Mouse (Mus musculus) liver, embryonic 12.5 days (tissue): ENCODE data around the gene Hcfc2. TPM values are rescaled to one million over a fixed set of nuclear protein-coding genes. Genes with fewer than 3 reads are reported as not detected.

ENCODE experiments used
- ATAC-seq: fragments of 200-750 bp; cut with Nextera tagmentation; 2 replicates; pipeline ENCODE4 v1.8.0; 2017; ENCODE audit warnings: moderate number of reproducible peaks, mild to moderate bottlenecking, moderate library complexity
- H3K27ac ChIP-seq: fragments of 300-500 bp; sonication (generic); 2 replicates; pipeline ENCODE4 v1.5.1; 2016; ENCODE audit warnings: mild to moderate bottlenecking
- H3K27me3 ChIP-seq: fragments of 300-500 bp; sonication (generic); replicated peaks from 2 replicates; pipeline ENCODE4 v1.6.1; 2016; ENCODE audit warnings: mild to moderate bottlenecking, moderate library complexity
- H3K36me3 ChIP-seq: fragments of 300-500 bp; sonication (generic); 2 replicates; pipeline ENCODE4 v1.6.1; 2016; ENCODE audit warnings: mild to moderate bottlenecking, moderate library complexity
- H3K4me1 ChIP-seq: fragments of 300-500 bp; sonication (generic); 2 replicates; pipeline ENCODE4 v1.6.1; 2016
- H3K4me2 ChIP-seq: fragments of 300-500 bp; sonication (generic); 2 replicates; pipeline ENCODE4 v1.6.1; 2016; ENCODE audit warnings: mild to moderate bottlenecking, moderate library complexity
- H3K4me3 ChIP-seq: fragments of 300-500 bp; sonication (generic); 2 replicates; pipeline ENCODE4 v1.5.1; 2016; ENCODE audit warnings: mild to moderate bottlenecking, moderate library complexity
- H3K9ac ChIP-seq: fragments of 300-500 bp; sonication (generic); 2 replicates; pipeline ENCODE4 v1.6.1; 2016; ENCODE audit warnings: mild to moderate bottlenecking, moderate library complexity
- H3K9me3 ChIP-seq: fragments of 300-500 bp; sonication (generic); replicated peaks from 2 replicates; pipeline ENCODE4 v1.6.1; 2016; ENCODE audit warnings: mild to moderate bottlenecking, moderate library complexity
- WGBS: fragments of 180-500 bp; shearing (Covaris S2); methylation state at CpG from one replicate; pipeline ENCODE4 v1.1.7; 2016; ENCODE audit not compliant: insufficient replicate concordance; 5-methylcytosine and 5-hydroxymethylcytosine counted together
- polyA plus RNA-seq: library from polyadenylated mRNA; unstranded; fragments of >200 nt; fragmentation: Nextera tagmentation; extraction: Ambion mirVana; gene quantifications from 2 replicates; pipeline ENCODE4 v1.2.1, GENCODE M21; 2016

Gene Hcfc2
- polyA plus RNA-seq, 1 experiment from 2014 or later = 20.2 TPM

DNA sequence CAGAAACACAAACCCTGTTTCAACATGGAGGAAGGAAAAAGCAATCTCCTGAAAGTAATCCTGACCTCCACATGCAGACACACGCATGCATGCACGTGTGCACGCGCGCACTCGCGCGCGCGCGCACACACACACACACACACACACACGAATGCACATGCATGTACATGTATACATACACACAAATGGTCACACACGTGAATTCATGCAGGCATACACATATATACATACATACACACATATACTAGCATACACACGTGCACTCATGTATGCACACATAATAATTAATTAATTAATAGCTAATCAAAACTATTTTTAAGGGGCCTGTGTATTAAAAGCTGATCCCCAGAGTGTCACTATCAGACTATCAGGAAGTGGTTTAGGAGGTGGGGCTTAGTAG, 83.9 kb downstream of the Hcfc2 start:
- H3K27ac ChIP-seq = 0 out of 2 replicates have a peak overlapping the region, but pooled peaks have one; percentile 28
- WGBS = 93% methylated on average over 14 of the region's 14 CpGs

DNA sequence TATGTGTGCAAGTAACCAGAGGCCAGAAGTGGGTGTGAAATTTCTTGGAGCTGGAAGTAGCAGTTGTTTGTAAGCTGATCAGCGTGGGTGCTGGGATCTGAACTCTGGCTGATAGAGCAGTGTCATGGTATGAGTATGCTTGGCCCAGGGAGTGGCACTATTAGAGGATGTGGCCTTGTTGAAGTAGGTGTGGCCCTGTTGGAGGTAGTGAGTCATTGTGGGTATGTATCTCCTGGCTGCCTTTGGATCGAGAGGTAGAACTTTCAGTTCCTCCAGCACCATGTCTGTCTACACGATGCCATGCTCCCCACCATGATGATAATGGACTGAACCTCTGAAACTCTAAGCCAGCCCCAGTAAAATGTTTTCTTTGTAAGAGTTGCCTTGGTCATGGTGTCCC, 84.4 kb downstream of the Hcfc2 start:
- H3K4me2 ChIP-seq = peak overlapping the region; percentile 17; the same call in 1 of the 2 replicates
- 49% methylated on average over 3 of the region's 3 CpGs for WGBS
- H3K4me3 ChIP-seq = no peak overlapping the region
- H3K36me3 ChIP-seq = no peaks in the 10 kb centered on the region
- H3K4me1 ChIP-seq = peaks cover 54% of the 10 kb centered on the region
- no peaks in the 10 kb centered on the region for H3K9me3 ChIP-seq
- no peak overlapping the region for H3K9ac ChIP-seq
- H3K27ac ChIP-seq = 0 out of 2 replicates have a peak overlapping the region, but pooled peaks have one; percentile 28
- ATAC-seq = peak; percentile 80
- peaks cover 16% of the 10 kb centered on the region for H3K27me3 ChIP-seq

More for the DNA sequence above, 83.9 kb downstream of the Hcfc2 start:
- no peak for ATAC-seq
- H3K36me3 ChIP-seq = no peaks in the 10 kb centered on the region
- no peak overlapping the region for H3K9ac ChIP-seq
- H3K4me3 ChIP-seq = no peak overlapping the region
- no peaks in the 10 kb centered on the region for H3K9me3 ChIP-seq
- peaks cover 54% of the 10 kb centered on the region for H3K4me1 ChIP-seq
- peaks cover 17% of the 10 kb centered on the region for H3K27me3 ChIP-seq
- H3K4me2 ChIP-seq = no peak overlapping the region

DNA sequence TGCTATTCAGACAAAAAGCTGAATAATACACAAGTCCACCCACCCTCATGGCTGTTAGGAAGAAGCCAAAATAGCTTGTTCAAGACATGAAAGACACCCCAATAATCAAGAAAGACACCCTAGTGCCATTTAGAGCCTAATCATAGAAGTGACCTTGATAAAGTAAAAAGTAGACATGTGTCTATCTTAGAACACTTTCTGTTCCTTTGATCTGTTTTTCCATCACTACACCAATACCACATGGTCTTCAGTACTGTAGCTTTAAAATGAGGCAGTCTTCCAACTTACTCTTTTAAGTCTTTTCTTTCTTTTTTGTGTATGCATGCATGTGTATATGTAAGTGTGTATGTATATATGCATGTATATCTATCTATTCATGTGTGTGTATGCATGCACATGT, 84.9 kb downstream of the Hcfc2 start:
- Histone ChIP-seq H3K9me3 (no peaks in the 10 kb centered on the region), H3K9ac (no peak overlapping the region), H3K27ac (no peak overlapping the region), H3K4me2 (no peak overlapping the region; the same call in 1 of the 2 replicates), H3K4me1 (peaks cover 54% of the 10 kb centered on the region), H3K27me3 (peaks cover 11% of the 10 kb centered on the region), H3K4me3 (no peak overlapping the region), H3K36me3 (no peaks in the 10 kb centered on the region)
- ATAC-seq = no peak

DNA sequence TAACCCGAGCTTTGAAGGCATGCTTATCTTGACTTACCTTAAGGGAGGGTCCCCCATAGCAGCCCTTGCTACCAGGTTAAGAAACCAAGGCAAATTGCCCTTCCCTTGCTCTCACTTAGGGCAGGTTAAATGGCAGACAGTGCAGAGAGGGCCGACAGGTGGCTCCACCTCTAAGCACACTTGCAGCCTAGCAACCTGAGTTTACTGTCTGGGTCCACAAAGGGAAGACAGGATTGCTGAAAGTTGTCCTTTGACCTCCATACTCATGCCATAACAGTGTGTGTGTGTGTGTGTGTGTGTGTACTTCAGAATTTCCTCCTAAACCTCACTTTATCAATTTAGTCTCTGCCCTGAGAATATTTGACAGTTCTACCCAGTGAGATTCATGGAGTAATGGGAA, 86.5 kb downstream of the Hcfc2 start:
- ATAC-seq = no peak
- Histone ChIP-seq H3K36me3 (no peaks in the 10 kb centered on the region), H3K27me3 (0 out of 2 replicates have a peak, but pooled peaks cover 4% of the 10 kb centered on the region), H3K4me3 (no peak overlapping the region), H3K4me2 (no peak overlapping the region), H3K4me1 (peaks cover 39% of the 10 kb centered on the region), H3K9ac (no peak overlapping the region), H3K9me3 (no peaks in the 10 kb centered on the region), H3K27ac (no peak overlapping the region)
- WGBS = 26% methylated on average over 2 of the region's 2 CpGs

DNA sequence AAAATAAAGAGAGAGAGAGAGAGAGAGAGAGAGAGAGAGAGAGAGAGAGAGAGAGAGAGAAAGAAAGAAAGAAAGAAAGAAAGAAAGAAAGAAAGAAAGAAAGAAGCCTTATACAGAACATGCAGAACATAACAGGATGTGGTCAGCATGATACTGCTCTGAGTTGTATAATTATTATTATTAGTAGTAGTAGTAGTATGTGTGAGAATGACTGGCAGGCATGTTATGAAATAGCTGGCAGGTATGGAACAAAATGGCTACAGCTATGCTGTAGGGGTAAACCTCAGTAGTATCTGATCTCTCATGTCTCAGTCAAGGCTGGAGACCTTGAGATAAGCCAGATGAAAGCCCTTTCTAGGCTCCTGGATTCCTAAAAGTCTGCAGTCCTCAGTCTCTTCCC, 93.2 kb downstream of the Hcfc2 start:
- no peak overlapping the region for H3K27ac ChIP-seq
- no peaks in the 10 kb centered on the region for H3K36me3 ChIP-seq
- ATAC-seq = no peak
- H3K4me1 ChIP-seq = no peaks in the 10 kb centered on the region
- no peak overlapping the region for H3K9ac ChIP-seq
- 0 out of 2 replicates have a peak, but pooled peaks cover 4% of the 10 kb centered on the region for H3K9me3 ChIP-seq
- no peak overlapping the region for H3K4me2 ChIP-seq
- no peak overlapping the region for H3K4me3 ChIP-seq
- H3K27me3 ChIP-seq = no peaks in the 10 kb centered on the region

DNA sequence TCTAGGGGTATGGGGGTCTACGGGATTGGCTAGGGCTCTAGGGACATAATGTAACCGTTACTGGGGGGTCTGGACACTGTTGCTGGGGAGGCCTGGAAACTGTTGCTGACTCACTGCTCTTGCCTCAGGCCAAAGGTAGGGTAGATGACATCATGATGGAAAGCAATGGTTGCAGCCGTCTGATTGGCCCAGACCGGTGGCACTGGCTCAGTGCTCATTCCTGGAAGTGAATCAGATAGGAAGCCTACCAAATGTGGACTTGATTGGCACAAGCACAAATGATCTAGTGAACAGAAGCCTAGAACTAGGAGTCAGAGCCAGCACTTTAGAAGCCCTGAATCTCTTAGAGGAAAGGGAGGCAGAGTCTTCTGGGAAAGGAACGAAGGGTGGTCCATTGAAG, 94.5 kb downstream of the Hcfc2 start:
- H3K27ac ChIP-seq = no peak overlapping the region
- 0 out of 2 replicates have a peak, but pooled peaks cover 4% of the 10 kb centered on the region for H3K9me3 ChIP-seq
- no peak overlapping the region for H3K9ac ChIP-seq
- WGBS = 69% methylated on average over 5 of the region's 5 CpGs
- H3K27me3 ChIP-seq = peaks cover 9% of the 10 kb centered on the region
- ATAC-seq = no peak
- peaks cover 7% of the 10 kb centered on the region; the same call in 1 of the 2 replicates for H3K4me1 ChIP-seq
- no peak overlapping the region for H3K4me3 ChIP-seq
- H3K4me2 ChIP-seq = no peak overlapping the region
- H3K36me3 ChIP-seq = no peaks in the 10 kb centered on the region

DNA sequence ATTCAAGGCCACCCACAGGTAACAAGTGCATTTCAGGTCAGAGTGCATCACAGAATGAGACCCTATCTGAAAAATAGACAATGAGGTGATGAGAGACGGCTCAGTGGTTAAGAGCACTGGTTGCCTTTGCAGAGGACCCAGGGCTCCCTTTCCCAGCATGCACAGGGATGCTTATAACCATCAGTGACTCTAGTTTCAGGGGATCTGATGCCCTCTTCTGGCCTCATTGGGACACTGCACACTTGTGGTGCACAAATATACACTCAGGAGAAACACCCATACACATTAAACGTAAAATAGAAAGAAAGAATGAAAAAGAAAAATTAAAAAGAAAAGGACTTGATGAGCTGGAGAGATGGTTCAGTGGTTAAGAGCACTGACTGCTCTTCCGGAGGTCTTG, 95.8 kb downstream of the Hcfc2 start:
- Histone ChIP-seq H3K4me2 (no peak overlapping the region), H3K36me3 (no peaks in the 10 kb centered on the region), H3K27ac (no peak overlapping the region), H3K4me1 (peaks cover 19% of the 10 kb centered on the region), H3K27me3 (peaks cover 22% of the 10 kb centered on the region), H3K9me3 (0 out of 2 replicates have a peak, but pooled peaks cover 4% of the 10 kb centered on the region), H3K4me3 (no peak overlapping the region), H3K9ac (no peak overlapping the region)
- no peak for ATAC-seq
- 69% methylated on average over 3 of the region's 3 CpGs for WGBS

Other genes with a start within 250 kb of the Hcfc2 start
- gene Gm1553, start 203.5 kb upstream of the Hcfc2 start, polyA plus RNA-seq = not detected in 2 replicates
- 55.1 and 58.8 TPM in 2 replicates for gene 1190007I07Rik, start 72.9 kb upstream of the Hcfc2 start, polyA plus RNA-seq
- 74.1 and 79.9 TPM in 2 replicates for gene Tdg, start 66.3 kb upstream of the Hcfc2 start, polyA plus RNA-seq
- gene Glt8d2, start 5.5 kb upstream of the Hcfc2 start, polyA plus RNA-seq = 0.44 and 0.74 TPM in 2 replicates
- 39.4 and 40.4 TPM in 2 replicates for gene Nfyb, start 68.0 kb downstream of the Hcfc2 start, polyA plus RNA-seq
- gene Txnrd1, start 137.8 kb downstream of the Hcfc2 start, polyA plus RNA-seq = 106 and 108 TPM in 2 replicates
- gene Eid3, start 170.5 kb downstream of the Hcfc2 start, polyA plus RNA-seq = 0.19 and 0.39 TPM in 2 replicates